Mouse (Mus musculus) lung, postnatal 10 days (tissue): ENCODE results near the gene Fam166a.

Experiments
- DNase-seq: peaks from one replicate; pipeline ENCODE4 v3.0.0; 2021

Gene Fam166a

DNA sequence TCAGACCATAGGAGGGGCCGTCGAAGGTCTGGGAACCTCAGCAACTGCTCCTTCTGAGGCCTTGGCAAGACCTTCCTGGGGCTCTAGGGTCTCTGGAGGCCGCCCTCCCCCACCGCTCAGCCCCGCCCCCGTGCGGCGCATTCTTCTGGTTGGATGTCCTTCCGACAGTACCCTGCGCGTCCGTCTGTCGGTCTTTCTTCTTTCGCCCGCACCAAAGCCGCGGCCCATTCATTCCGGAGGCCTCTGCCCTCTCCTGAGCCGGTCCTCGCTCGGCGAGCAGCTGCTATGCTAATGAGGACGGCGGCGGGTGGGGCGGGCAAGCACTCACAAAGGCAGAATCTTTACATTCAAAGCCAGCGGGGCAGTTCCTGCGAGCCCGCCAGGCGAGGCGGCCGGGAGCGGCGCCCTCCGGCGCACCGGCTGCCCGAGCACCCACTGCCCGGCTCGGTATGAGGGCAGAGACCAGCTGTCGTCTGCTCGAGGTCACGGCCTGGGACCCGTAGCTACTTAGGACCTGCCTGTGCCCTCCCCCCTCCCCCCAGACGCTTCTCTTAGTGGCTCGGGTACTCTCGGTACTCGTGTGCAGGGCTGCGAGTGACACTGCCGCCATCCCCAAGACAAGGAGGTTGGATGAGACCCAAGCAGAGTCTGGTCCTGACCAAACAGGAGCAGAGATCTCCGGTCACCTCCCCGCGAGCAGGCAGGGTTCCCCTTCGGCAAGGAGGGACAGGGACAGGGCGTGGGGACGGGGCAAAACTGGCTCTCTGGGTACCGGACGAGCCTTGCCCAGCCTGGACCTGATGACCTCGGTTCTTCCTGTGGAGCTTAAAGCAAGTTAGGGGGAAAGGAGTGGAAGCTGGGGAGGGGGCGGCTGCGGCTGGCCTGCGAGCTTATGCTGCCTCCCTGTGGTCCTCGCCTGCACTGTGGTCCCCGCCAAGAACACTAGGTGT lies 32.6 kb upstream of the Fam166a start:
- DNase-seq = peak; percentile 70

DNA sequence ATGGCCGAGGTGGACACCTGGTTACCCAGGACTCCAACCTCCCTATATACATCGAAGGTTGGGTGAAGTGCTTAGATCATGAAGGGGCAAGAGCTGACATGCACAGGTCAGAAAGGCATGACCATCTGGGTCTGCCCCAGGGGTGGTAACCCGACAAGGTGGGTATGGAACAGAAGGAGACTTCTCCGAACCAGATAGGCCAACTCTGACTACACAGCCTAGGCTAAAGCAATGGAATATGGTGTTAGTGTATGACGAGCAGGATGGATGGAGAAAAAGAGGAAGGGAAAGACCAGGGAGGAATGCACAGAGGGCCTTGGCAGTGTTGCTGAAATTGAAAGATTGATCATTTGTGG lies 32.0 kb upstream of the Fam166a start:
- no peak for DNase-seq

DNA sequence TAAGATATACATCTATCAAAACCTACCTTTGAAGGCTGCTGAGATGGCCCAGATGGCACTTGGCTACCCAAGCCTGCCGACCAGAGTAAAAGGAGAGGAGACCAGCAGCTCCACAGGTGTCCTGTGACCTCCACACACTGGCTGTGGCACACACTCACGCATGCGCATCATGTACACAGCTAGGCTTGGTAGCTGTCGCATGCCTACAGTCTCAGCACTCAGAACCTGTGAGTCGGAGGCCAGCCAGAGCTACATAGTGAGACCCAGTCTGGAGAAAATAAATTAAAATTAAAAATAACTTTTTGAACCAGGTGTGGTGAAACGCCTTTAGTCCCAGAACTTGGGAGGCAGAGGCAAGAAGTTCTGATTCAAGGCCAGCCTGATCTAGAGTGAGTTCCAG lies 30.7 kb upstream of the Fam166a start:
- DNase-seq = no peak

DNA sequence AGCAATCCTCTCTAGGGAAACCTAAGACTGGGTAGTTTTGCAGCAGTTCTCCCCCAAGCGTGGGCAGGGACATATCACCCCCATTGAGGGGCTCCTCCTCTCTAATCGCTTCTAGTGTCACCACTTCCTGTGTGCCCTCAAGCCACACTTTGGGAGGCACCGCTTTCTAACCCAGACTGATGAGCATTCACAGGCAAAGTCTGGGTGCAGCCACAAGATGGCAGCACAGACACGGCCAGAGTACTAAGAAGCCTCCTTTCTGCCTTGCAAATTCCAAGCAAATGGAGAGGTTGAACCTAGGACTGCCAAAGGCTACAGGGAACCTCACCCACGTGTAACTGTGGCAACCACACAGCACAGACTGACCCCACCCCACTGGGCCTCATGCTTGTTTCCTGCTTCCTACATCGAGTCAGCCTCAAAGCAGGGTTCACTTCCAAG lies 25.2 kb upstream of the Fam166a start:
- DNase-seq = peak; percentile 91

DNA sequence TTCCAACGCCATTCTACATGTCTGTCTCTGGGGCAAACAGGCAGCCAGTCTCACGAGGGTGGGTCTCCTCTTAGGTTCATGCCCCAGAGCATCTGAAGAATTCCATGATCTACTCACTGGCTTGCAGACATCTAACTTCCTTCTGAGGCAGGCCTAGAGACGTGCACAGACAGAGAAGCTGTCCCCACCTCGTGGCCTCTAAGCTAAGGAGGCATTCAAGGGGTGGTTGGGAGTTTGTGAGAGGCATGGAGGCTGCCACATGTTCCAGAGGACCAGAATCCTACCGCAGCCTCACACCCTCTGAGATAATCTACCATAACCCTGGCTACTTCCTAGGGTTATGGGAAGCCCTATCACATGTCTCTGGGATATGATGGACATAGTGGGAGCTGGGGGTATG lies 24.5 kb upstream of the Fam166a start:
- DNase-seq = no peak

DNA sequence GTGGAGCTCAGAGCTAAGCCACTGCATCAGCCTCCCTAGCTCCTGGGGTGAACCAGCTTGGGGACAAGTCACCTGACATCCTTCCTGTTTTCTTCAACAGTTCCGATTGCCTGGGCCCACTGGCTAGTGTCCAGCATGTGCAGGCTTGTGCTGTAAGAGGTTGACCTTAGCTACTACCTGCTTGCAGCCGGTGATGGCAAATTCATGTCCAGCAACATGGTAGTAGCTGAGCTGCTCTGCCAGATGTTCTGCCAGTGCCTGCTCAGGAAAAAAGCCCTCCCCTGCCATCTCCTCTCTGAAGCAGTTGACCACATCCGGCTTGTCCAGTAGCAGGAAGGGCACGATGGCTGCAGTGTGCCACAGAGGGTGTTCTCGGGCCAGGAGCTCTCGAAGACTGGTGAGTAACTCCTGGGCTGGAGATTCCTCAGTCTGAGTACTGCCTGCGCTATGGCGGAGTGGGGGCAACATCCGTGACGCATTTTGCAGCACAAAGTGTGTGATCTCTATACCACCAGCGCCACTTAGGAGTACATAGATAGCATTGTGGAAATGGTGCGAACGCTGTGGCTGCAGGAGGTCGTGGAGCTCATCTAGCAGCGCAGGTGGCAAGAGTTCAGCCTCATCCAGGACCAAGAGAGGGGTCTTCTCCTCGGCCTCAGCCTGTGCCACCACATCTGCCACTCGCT lies 23.9 kb upstream of the Fam166a start:
- no peak for DNase-seq

DNA sequence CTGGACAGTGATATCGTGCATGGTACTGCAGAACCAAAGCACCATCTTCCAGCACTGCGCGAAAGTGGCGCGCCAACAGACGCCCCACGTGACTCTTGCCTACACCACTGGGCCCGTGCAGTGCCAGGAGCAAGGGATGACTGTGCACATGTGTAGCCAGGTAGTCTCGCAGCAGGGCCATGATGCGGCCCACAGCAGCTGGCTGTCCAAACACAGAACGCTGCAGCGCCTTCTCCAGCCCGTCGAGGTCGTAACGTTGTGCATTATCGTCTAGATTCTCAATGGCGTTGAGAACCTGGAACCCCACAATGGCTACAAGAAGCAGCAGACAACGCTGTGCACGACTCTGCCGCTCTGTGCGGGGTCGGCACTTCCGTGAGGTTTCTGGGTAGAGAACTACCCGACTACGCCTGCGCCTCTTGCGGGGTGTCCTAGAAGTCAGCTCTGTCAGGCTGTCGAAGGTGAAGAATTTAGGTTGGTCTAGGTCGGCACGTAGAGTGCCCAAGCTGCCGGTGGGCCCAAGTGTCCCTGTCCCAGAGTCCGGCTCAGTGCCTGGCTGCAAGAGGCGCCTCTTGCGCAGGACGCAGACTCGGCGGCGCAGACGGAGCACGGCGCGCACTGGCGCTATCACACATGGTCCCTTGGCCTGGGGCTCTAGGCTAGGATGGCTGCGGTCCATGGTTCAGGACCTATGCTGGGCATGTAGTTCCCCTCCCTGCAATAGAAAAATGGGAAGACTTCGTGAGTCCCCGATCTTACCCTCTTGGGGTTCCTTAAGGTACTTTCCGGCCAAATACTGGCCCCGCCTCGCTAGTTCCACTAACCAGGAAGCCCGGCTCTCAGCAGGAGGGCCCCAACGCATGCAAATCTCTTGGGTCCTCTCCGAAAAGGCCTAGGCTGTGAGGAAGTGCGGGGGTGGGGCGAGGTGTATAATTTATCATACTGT lies 23.1 kb upstream of the Fam166a start:
- peak; percentile 83 for DNase-seq

DNA sequence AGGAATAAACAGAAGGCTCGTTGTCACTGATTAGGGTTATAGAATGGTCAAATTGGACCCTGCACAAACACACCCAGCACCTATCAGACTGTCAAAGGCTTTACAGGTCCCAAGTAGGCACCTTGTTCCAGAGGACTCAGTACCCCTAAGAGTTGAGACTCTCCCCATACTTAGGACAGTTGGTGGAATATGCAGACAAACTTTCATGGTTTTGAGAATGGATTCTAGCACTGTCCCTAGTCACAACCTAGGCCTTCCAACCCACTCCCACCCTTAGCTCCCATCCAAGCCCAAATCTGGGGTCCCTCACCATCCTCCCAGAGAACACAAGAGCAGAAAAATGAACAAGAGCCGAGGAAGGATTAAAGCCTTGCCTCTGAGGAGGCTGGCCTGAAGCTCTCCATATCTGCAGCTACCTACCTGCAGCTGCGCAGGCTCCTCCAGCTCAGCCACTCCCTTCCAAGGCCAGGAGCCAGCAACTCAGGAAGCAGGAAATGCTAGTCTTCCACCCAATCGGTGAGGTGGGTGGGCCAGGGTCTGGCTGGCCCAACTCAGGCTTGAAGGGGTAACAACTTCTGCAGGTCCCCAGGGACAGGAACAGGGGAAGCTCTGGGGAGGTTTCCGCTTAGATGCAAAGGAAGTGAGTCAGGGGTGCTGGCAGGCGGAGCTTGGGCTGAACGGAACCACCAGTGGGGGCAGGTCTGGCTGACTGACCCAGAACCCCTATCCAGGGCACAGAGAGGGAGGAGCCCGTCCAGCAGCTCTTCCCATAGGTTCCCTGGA lies 22.2 kb upstream of the Fam166a start, which contains the start of gene Tor4a:
Gene Tor4a, minus strand, starts transcription at position 715 of the 783 bp plus-strand sequence.
- DNase-seq = peak; percentile 90

DNA sequence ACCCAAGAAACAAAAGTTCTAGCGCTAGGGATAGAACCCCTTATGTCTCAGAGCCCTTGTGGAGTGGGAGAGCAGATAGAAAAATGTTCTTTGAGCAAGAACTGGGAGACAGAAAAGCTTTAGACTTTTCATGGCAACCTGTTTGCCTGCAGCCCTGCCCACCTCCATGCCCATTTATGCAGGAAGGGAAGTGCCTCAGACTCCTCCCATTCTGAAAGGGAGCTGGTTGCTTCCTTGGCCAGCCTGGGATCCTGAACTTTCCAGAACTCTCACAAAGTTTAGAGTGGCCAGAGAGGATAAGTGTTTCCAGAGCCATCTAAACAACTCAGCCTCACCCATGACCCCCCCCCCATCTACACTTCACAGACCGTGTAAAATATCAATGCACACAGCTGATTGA lies 21.4 kb upstream of the Fam166a start:
- peak; percentile 59 for DNase-seq

DNA sequence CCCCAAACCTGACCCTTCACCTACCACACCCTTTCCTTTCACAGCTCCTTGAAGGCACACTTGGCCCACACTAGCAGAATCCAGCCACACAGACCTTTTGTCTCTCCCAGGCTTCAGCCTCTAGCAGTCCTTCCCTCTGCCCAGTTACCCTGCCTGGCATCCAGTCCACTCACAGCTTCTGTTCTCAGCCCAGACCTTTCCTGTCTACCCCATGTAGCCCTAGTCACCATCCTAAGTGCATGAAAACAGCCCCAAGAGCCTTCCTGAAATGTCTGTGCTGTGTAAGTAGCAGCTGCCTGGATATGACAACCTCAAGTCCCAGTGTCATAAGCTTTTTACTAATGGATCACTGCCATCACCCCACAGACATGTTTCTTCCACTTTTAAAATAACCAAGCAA lies 20.6 kb upstream of the Fam166a start:
- DNase-seq = no peak

DNA sequence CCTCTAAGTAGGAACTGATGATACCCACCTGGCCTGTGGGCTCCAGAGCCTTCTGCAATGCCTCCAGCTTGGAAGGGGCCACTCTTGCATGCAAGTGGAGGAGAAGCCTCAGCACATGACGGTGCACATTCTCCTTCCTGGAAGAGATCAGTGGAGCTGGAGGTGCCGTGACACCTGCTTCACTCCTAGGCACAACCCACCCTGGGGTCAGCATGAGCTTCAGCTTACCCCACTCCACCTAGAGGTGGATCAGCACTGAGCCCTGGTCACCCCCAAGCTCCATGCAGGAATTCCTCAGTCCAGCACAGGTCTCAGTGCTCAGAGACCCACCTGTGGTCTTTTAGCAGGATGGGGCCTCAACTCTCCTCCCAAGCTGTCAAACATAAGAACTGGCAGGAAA lies 17.9 kb upstream of the Fam166a start:
- DNase-seq = no peak

DNA sequence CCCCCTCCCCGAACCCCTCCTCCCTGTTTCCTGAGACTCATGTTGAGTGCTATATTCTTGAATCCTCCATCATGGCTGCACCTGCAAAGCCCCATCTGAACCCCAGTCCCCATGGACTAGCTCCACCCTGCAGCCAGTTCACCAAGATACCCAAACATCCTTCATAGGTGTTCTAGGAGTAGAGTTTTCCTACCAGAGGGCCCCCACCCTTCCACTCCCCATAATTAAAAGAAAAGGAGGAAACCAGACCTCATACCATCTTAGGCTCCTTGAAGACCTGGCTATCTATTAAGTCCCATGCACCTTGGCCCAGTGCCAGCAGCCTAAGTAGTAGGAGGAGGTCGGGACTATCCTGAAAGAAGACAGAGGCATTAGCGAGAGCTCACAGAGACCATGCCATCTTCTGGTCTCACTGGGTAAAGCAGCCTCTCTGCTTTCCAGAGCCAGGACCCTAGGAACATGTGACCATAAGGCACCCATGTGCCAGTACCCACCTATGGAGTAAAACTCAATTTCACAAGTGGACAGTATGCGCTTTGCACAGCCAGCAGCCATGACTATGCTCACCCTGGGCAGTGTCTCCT lies 14.8 kb upstream of the Fam166a start:
- DNase-seq = peak; percentile 32

DNA sequence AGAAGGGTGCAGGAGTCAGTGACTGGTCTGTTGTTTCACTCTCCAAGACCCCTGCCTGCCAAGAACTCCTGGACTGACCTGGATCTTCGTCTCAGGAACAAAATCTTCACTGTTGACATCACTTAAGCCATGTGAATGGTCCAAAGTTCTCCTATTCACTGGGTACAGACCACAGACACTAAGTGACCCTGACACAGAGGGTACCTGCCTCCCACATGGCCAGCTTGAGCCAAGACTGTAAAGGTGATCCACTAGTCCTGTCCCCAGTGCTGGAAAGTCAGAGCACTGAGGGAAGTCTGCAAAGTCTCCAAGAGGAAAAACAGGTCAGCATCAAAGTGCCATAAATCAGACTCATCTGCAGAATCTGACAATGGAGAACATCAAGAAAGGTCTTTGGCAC lies 11.0 kb upstream of the Fam166a start:
- no peak for DNase-seq

DNA sequence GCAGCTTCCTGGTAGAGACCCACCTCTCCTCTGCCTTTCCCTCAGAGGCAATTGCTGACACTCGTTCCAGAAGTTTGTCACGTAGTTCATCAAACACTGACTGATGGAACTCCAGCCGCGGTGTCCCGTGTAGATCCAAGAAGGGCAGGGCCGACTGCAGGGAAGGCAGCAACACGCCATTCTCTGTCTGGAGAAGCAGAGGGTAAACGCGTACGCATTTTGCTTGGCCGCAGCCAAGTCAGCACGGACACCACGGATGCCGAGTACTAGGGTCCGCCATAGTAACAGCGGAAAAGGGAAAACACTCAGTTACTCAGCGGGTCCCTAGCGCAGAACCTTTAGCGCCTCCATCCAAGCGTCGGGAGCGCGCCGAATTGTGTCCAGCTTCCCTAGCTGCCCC lies 7.9 kb upstream of the Fam166a start:
- no peak for DNase-seq

DNA sequence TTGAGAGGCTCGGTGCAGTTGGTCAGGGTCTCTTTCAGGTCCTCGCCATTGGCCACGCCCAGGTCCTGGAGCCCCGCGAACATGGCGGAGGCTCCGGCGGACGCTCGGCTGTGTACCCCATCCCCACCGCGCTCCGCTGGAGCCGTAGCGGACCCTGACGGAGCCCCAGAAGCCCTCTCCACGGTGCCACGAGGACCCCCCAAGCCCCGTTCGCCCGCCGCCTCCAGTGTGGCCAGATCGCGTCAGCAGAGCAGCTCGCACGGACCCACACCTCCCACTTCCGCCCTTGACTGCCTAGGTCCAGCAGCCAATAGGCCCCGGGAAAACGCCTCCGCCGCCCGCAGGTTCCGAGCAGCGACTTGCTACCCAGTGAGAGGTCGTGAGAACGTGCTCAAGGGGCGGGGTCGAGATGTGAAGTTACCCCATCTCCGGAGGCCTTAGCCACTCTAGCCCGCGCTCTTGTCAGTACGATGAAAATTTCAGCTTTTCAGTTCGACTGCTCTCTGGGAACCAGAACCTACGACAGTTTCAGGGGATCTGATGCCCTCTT lies 7.3 kb upstream of the Fam166a start, which contains the start of gene Nelfb:
Gene Nelfb, minus strand, starts transcription at position 369 of the 550 bp plus-strand sequence.
- DNase-seq = peak; percentile 97

DNA sequence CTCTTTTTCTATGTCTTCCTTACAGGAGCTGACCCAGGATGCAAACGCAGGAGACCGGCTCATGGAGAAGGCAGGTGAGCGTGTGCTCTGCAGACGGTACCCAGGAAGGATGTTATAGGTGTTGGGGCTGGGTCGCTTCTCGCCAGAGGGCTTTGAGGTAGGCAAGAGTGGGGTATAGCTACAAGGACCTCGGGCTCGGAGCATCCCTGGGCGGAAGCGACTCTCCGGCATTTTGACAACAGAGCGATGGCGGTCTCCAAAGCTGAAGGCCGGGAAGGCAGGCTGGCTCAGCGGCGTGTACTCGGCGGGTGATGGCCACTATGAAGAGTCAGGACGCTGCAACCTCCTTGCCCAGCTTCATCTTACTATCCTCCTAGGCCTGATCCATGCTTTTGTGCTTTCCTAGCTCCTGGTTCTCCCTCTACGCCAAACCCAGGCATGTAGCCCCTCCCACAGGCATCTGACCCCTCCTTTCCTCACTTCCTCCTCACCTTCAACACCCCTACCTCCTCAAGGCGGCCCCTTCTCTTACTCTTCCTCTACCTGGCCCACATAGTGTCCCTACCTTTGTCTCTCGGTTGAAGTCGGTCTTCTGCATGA lies 5.2 kb upstream of the Fam166a start:
- DNase-seq = no peak

DNA sequence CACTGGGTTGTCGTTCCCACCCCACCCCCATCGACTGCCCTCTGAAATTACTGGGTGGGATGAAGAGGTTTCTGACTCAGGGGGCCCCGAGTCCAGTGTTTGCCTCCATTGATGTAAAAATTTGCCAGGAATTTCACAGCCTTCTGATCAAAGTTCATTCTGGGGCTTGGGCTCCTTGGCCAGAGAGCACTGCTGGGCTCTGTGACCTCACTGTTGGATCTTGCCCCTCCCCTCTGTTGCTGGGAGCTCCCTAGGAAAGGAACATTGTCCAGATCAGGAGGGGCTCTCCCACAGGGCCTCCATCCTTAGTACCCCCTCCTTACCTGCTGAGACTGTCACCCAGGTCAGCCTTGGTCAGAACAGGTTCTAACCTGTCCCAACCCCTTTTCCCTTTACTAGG lies 4.1 kb upstream of the Fam166a start, which contains the start of gene Stpg3:
Gene Stpg3, minus strand, starts transcription at position 194 of the 400 bp plus-strand sequence.
- no peak for DNase-seq

DNA sequence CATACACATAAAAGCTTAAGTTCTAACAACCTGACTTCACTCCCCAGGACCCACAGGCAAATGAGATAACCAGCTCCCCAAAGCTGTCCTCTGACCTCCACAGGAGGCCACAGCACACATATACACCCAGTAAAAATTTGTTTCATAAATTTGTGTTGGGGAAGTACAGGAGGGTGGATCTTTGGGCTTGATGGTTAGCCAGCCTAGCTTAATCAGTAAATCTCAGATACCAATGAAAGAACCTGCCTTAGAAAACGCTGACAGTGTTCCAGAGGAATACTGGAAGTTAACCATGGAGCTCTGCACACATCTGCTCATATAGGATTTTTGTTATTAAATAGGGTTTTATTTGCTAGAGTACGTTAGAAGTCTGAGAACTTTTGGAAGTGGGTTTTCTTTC lies 879 bp upstream of the Fam166a start:
- DNase-seq = no peak

DNA sequence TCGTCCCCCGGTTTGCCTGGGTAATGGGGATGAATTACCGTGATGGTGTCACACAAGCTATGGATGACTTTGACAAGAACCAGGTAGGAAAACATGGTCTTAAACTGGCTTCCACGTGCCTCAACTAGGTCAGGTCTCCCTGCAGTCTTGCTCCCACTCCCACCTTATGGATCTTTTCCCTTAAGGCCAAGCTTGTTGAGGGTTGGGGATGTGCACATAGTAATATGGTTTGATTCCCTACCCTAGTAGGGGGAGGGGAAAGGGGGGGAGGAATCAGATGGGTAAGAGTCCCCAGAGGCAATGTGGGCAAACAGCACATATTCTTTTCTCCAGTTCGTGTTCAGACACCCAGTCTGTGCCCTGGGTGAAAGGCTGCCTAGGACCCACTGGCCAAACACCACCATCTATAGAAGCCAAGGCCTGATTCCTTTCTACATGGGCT lies 2.8 kb downstream of the Fam166a start:
- DNase-seq = no peak

DNA sequence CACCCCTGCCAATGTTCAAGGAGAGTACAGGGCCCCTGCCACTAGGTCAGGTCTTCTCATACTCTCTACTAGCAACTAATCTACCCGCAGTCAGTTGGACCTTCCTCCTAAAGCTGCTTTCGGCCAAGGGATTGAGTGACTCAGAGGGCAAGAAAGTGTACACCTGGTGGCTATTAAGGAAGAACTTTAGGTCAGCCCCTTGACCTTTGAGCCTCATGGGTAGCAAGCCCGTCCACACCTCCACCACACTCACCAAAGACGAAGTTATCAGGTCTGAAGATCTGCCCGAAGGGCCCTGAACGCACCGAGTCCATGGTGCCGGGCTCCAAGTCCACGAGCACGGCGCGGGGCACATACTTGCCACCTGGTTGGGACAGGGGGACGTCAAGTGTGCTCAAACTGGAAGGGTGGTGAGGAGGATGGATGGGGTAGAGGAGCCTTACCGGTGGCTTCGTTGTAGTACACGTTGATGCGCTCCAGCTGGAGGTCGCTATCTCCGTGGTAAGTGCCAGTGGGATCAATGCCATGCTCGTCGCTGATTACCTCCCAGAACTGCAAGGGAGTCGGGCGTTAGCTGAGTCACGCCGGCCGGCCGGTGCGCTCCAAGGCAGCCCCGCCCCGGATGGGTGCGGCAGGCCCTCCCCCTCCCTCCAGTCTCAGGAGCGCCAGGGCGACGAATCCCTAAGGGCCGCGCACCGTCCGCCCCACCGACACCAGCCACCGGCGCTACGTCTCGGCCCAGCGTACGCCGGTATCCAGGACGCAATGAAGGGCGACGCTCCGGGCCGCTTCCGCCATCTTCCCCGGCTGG lies 5.3 kb downstream of the Fam166a start:
- DNase-seq = peak; percentile 90
